Mouse (Mus musculus) ES-Bruce4 (cell line): ENCODE measurements at regions not wholly inside any gene's neighbourhood (a gene's known extent, or its start where the extent isn't known, plus 50 kb on each side); places are given as distances from the start of the nearest gene placed in this dataset.

ENCODE experiments used
- CTCF ChIP-seq: IDR thresholded peaks from one replicate; pipeline ENCODE4 v1.8.1; 2011; ENCODE audit warnings: low read depth, low read length
- POLR2A ChIP-seq: IDR thresholded peaks from one replicate; pipeline ENCODE4 v1.8.1; 2011; ENCODE audit warnings: low read length; ENCODE audit not compliant: insufficient read depth

GRCm38 (mm10) chr10:38909152-38909732, 56.1 kb upstream of the Lama4 start:
- no peak for TF ChIP-seq CTCF
- TF ChIP-seq POLR2A, result no peak
